Mouse (Mus musculus) granulocyte monocyte progenitor cell, adult 5-6 weeks (primary cell): ENCODE measurements around the gene Kat5. TPM values are rescaled to one million over a fixed set of nuclear protein-coding genes. Genes with fewer than 3 reads are reported as not detected.
A peak's percentile ranks its signal among the peaks of the same experiment; 100 is the strongest.

ENCODE experiments used
- ATAC-seq: replicated peaks from 2 replicates; pipeline ENCODE4 v1.8.0; 2016; ENCODE audit warnings: mild to moderate bottlenecking, moderate TSS enrichment, inconsistent platforms; ENCODE audit not compliant: poor library complexity, severe bottlenecking
- total RNA-seq, 2 experiments: library from RNA; stranded (forward) in 1 of 2; stranded (reverse) in 1 of 2; fragments of 200-712, 200-1000 nt in 1 of 2; fragments of >200 nt in 1 of 2; fragmentation: Nextera tagmentation in 1 of 2; gene quantifications; 2 replicates each; pipeline ENCODE4 v1.2.3; 2014 to 2017

Kat5 gene
- total RNA-seq, 2 experiments from 2014 or later, result 52.2 to 60.2 TPM

DNA sequence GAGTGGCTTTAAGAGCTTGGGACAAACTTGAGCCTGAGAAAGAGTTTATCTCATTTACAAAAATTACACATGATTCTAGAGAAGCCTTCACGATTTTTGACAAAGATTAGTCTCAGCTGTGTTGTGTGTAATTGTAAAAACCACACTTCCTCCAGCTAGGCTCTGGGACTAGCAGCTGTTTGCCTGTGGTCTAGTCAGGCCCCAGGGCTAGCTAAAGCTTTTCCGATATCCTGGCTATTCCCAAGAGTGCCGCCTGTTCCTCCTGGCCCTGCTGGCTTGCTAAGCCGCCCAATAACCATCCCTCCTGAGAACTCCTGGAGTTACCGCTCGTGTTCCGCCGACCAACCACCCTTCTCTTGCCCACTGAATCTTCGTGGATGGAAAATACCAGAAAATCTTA lies 22.1 kb upstream of the Kat5 start:
- no peak for ATAC-seq

DNA sequence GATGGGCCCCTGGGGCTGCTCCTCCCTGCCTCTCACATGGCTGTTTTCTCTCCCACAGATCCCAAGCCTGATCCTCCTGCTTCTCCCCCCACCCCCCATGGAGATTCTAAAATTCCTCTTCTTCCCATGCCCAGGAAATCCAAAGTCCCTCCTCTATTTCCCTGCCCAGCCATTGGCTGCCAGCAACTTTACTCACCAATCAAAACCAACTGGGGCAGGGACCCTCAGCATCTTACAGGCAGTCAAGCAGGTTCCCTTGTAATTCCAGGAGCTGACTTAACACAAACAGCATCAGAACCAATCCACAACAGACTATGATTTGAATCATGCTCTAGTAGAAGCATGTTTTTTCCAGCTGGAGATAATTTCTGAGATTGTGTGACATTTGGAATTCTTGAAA lies 19.9 kb upstream of the Kat5 start:
- no peak for ATAC-seq

DNA sequence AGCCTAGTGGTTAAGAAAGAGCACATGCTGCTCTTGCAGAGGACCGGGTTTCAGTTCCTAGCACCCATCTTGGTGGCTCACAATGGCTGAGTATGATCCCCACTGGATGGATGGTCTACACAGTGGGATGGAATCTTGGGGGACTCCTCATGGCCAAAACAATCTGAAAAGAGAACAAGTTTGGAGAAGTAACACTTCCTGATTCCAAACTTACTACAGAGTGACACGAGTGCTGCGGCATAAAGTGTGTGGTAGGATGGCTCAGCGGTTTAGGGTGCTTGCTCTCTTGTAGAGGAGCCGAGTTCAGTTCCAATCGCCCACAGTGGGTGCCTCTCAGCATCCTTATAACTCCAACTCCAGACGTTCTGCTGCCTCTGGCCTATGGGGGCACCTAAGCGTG lies 15.3 kb upstream of the Kat5 start:
- ATAC-seq, result peak; percentile 69

DNA sequence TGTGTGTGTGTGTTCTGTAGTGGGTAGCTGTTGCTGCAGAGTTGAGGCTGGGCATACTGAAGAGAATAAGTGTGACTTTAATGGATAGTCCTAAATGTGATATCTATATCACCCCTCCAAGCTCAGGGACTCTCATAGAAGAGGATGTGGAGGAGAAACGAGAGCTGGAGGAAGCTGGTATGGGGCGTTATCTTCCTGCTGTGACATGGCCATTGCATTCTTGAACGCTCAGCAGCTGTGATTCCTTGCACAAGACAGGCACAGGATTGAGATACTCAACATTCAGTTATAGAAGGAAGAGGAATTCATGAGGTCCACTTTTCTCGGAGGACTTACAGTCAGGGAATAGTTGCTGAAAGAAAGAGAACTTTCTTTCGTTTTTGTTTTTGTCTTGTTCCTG lies 11.8 kb upstream of the Kat5 start:
- ATAC-seq, result peak; percentile 69

DNA sequence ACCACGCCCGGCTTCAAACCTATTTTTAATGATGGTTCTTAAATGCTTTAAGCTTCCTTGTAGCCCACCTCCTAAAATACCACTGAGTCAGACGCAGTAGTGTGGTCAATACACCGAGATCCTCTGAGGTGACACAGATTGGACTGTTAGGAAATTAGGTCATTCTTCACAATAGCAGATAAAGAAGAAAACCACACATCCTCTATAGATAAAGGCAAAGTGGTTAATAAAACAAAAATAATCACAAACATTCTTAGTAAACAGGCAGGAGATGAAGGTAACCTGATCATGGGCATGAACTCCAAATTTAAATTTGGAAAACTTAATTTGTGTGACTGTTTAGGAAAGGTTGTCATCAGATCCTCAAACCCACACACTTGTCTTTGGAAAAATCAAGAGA lies 10.0 kb upstream of the Kat5 start:
- ATAC-seq, result no peak

DNA sequence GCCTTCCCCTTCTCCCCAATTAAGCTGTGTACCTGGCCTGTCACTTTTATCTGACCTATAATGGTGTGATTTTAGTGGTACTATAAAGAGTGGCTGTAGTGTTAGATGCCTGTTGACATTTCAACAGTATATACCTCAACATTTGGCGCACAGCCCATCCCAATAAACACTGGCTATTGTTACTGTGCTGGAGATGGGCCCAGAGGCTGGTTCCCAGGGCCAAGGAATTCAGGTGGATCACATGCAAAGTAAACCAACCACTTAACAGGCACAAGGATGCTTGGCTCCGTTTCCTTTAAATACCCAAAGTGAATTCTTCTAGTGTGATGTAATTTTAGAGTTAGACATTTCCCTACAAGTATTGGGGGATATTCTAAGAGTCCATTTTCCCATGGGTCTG lies 4.9 kb upstream of the Kat5 start:
- no peak for ATAC-seq

DNA sequence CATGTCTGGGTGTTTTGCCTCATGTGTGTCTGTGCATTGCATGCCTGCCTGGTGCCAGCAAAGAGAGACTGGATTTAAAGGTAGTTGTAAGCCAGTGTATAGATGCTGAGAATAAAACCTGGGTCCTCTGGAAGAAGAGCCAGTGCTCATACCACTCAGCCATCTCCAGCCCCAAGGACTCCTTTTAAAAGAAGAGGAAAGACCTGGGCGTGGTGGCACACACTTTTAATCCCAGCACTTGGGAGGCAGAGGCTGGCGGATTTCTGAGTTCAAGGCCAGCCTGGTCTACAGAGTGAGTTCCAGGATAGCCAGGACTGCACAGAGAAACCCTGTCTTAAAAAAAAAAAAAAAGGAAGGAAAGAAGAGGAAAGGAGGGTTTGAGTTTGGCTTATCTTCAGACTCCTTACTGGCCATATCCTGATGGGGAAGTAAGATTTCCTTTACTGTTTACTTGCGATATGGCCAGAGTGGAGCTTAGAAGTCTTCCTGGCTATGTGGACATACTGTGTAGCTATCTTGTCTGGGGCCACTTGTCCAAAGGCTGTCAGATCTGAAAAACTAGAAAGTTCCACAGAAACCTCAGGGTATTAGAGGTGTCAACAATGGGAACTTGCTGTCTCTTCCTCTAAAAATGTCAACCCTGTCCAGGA lies 2.9 kb upstream of the Kat5 start:
- ATAC-seq, result peak; percentile 48

DNA sequence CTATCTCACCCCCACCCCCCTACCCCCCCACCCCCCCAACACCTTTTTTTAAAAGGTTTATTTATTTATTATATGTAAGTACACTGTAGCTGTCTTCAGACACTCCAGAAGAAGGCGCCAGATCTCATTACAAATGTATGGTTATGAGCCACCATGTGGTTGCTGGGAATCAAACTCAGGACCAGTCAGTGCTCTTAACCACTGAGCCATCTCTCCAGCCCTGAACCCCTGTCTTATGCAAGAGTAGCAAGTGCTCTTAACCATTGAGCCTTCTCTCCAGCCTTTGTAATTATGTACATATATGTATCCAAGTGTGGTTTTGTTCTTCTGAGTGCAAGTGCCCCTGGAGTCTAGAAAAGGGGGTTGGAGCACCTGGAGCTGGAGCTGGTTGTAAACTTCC lies 1.9 kb upstream of the Kat5 start:
- no peak for ATAC-seq

DNA sequence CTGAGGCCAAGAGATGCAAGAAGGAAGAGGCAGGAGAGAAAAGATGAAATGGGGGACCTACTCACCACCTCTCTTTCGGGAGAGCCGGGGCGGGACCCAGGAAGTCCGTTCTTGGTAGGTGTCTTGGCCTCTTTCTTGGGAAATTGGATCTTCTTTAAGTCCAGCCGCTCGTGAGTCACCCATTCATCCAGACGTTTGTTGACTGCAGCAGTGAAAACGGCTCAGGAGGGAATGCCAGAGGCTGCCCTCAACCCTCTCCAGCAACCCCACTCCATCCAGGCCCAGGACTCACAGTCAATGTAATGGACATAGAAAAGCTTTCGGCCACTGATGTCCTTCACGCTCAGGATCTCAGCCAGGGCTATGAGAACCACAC lies 878 bp downstream of the Kat5 start:
- no peak for ATAC-seq

DNA sequence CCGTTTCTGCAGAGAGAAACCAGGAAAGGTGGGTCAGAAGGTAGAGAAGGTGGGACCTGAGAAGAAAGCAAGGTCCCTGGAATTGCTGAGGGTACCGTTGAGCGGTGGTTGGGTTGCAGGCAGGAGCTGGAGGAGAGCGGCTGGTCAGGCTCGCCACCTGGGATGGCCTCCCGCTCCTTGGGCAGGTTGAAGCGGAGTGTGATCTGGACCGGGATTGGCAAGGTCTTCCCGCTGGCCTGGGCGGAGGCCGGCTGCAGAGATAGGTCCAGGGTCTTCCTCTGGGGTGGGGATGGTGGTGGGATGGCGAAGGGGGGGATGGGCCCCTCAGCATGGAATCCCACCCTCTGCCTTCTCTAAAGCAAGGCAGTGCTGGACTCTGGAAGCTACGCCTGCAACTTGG lies 1.3 kb downstream of the Kat5 start:
- ATAC-seq, result no peak

DNA sequence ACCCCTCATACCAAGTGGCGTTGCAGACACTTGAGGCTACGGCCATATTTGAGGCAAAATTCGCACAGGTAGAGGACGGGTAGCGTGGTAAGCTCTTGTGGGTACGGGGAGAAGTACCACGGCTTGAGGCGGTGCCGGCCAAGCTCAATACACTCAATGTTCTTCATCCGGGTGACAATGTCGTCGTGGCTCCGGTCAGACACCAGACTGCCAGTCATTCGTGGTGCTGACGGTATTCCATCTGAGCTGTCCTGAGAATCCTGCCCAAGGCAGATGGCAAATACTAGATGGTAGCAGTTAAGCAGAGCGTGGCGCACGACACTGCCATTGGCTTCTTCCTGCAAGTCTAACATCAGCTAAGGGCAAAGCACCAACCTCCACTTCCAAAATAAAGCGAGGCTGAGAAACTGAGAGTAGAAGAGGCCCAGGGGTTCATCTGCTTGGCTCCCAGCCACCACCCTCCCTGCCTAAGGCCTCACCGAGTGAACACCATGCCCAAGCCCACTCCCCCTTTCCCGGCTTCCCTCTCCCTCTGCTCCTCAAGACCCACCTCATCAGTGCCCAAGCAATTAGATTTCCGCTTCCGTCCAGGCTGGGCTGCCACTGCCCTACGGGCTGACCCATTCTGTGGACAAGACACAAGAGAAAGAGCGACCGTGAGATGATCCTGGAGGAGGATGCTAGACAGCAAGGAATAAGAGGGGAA lies 2.2 kb downstream of the Kat5 start:
- ATAC-seq, result no peak

DNA sequence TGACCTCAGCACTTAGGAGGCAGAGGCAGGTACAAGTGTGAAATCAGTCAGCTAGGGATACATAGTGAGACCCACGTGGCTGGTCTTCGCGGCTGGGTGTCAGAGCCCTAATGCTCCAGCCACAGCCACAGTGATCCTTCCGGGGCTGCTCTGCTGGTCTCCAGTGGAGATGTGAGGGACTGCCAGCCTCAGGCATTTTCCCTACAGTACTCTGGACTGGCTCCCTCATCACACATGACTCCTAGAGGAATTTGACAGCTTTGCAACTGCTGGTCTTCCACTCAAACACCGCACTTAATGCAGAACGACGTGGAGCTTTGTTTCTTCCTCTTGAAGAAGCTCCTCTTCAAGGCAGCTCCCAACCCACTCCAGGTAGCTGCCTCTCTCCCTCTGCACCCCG lies 3.8 kb downstream of the Kat5 start:
- ATAC-seq, result no peak

DNA sequence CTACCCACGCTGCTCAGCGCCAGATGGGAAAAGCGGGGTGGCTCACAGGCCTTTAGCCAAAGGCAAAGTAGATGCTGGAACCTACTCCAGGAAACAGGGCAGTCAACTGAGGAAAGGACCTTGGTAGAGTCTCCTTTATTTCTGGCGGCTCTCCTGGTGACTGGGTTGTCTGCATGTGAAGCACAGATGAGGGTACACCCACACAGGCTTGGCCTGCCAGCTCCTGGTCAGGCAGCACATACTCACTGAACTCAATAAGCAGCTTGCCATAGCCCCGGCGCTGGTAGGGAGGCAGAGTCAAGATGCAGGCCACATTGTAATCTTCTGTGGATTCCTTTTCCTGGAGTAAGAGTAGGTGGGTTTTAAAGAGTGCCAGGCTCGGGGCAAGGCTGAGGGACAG lies 4.9 kb downstream of the Kat5 start:
- ATAC-seq, result no peak

DNA sequence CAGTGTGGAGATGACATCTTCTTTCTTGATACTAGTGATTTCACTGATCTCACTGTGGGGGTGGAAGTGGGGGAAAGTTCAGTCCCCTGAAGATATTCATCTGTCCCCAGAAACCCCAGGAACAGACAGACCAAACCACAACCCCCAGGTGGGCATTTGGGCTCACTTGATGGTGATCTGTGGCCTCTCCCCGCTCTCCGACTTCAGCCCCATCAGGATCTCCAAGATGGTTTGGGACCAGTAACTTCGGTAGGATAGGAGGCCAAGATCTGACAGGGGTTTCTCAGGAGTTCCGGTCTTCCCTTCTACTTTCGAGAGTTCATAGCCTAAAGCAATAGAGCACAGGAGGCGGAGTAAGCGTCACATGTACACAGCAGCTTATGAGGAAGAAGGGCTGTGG lies 6.4 kb downstream of the Kat5 start:
- no peak for ATAC-seq

DNA sequence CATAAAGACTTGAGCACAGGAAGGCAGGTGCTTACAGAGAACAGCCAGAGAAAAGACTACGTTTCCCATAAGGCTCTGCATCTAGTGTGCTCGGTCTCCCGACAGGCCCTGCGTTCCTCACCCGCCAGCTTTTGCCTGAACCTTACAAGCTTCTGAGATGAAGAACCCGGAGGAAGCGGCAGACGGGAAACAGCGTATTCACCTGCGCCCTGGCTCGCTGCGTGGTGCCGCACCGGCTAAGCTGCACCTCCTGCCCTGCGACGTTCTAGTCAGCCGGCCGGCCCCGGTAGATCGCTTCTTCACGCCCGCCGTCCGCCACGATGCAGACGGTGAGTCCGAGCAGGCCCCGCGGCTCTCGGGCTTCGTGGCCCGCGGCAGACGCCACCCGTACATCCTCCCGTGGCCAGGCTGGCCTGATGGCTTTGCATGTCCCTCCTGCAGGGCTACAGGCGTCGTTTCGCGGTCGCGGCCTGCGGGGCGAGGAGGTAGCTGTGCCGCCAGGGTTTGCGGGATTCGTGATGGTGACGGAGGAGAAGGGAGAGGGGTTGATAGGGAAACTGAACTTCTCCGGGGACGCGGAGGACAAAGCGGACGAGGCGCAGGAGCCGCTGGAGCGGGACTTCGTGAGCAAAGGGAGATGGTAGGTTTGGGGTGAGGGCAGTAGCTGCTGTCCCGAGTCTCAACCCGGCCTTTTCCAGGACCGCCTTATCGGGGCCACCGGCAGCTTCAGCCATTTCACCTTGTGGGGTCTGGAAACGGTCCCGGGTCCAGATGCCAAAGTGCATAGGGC lies 8.1 kb downstream of the Kat5 start, which contains the start of gene Rnaseh2c:
Gene Rnaseh2c (plus strand): TSS at position 122 of the 790 bp plus-strand sequence.
- ATAC-seq, result peak; percentile 47

DNA sequence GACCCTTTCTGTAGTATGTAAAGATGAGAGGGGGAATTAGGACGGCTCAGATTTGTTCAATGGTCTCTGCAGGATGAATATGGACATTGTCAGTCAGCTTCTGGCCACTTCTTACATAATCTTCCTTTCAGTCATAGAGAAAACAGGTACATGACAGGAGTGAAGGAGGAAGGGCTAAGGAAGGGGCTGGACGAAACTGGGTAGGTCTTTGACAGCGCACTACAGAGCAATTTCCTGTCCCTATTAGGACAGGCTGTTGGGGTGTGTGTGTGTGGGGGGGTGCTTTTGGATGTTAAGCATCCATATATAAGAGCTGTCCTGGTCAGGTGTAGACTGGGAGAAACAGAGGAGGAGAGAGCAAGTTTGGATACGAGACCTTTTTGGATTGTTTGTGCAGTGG lies 10.8 kb downstream of the Kat5 start:
- peak; percentile 59 for ATAC-seq

DNA sequence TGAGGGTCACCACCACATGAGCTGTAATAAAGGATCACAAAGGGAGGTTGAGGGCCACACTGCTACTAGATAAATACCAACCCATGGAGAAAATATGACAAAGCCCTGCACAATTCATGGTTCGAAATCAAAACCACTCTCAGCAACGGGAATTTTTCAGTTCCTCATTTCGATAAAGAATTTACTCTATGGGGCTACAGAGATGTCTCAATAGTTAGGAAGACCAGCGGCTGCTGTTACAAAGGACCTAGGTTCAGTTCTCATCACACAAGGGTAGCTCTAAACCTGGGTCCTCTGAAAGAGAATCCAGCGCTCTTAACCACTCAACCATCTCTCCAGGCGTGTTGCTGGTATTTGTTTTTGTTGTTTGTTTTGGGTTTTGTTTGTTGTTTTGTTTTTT lies 18.1 kb downstream of the Kat5 start:
- ATAC-seq, result peak; percentile 72

DNA sequence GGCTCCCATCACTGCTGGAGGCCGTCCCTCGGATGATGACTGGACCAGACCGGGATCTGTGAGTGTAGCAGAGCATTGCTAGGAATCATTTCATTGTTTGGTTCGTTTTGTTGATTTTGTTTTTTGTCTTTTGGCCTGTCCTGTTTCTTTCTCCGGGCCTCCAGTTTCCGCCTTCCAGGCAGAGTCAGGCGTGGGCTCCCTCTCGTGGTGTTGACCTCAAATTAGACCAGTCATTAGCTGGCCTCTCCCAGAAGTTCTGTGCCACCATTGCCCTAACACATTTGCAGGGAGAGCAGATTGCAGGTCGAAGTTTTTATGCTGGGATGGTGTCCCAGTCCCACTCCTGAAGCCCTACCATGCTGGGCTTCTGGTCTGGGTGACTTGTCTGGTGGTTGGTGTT lies 20.9 kb downstream of the Kat5 start:
- ATAC-seq, result no peak

DNA sequence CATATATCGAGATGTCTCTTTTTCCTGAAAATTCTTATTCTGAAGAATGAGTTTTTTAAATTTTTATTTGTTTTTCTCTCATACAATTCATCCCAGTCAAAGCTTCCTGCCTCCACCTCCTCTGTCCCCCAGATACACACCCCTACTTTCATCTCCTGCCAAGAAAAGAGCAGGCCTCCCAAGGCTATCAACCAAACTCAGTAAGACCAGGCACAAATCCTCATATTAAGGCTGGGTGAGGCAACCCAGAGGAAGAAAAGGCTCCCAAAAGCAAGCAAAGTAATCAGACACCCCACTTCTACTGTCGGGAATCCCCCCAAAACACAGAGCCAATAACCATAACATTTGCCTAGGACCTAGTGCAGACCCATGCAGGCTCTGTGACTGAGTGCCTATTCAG lies 28.0 kb downstream of the Kat5 start:
- ATAC-seq, result no peak

DNA sequence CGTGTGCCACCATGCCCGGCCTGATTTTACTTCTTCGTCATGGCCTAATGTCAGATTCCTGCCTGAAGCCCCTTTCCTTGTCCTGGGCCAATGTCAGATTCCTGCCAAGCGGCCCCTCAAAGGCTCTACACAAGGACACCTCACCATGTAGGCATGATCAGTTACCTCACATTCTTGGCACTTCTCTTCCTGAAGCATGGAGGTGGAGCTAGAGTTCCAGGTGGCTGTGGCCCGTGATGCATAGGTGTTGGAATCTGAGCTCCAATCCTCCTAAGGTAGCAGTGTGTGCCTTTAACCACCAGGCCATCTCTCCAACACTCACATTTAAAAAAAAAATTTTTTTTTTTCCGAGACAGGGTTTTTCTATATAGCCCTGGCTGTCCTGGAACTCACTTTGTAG lies 29.3 kb downstream of the Kat5 start:
- ATAC-seq, result no peak

DNA sequence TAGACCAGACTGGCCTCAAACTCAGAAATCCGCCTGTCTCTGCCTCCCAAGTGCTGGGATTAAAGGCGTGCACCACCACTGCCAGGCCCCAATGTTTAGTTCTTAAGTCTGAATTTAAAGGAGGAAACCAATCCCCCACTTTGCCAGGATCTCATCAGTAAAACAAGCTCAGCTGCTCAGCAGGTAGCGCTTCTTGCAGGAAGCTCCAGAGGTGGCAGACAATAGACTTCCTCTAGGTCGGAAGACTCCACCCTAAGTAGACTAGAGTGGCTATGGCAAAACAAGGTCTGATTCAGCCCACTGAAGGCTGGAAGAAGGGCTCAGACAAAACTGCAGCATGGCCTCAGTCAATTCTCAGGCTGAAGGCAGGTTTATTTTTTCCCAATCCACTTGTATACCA lies 30.1 kb downstream of the Kat5 start:
- no peak for ATAC-seq

DNA sequence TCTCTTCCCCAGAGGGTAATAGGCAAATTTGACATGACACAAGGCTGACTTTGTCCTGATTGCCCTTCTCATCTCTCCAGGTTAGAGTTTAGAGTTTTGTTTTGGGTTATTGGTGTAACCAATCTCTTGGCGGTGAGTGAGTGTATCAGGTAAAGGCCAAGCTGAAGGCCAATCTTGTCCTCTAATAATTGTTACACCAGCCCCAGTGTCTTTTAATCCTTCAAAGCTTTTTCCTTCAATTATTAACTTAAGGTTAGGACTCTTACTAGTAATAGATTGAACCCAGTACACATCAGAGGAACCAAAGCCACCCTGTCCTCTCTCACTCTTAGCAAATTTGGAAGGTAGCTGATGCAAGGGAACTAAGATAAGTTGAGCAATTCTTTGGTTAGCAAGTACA lies 34.7 kb downstream of the Kat5 start:
- ATAC-seq, result no peak
